In genomic region chr13:31765564-31765963, GRCm38 (mm10) we compare ENCODE assay signal across 27 mouse cellular contexts. TPM values are rescaled to one million over a fixed set of nuclear protein-coding genes. Genes with fewer than 3 reads are reported as not detected.
A peak's percentile ranks its signal among the peaks of the same experiment; 100 is the strongest.
DNase-seq lines count a peak whose midpoint lies in the region; ATAC-seq and TF ChIP-seq lines count a peak whose summit lies in the region.
"Had no signal": no experiment of that assay in that cellular context is flagged by ENCODE, and none has a peak within 500 bp of the region (broad histone marks: within the 10 kb centered on the region; RNA-seq: fewer than 3 reads in every experiment).

No protein-coding gene starts in this region.

- no peaks in the 10 kb centered on the region for H3K36me3 ChIP-seq in limb, embryonic 12.5 days
- H3K36me3 ChIP-seq in limb, embryonic 10.5 days, result no peaks in the 10 kb centered on the region
- no peaks in the 10 kb centered on the region for H3K36me3 ChIP-seq in limb, embryonic 13.5 days
- H3K36me3 ChIP-seq in myocyte (ENCODE audit: control insufficient read depth, insufficient read depth), result no peaks in the 10 kb centered on the region
- no peaks in the 10 kb centered on the region for H3K36me3 ChIP-seq in midbrain, postnatal 0 days (ENCODE audit: insufficient read depth, low read length)
- H3K36me3 ChIP-seq in heart, embryonic 12.5 days, result no peaks in the 10 kb centered on the region
- H3K36me3 ChIP-seq: embryonic facial prominence, embryonic 10.5 days; embryonic facial prominence, embryonic 13.5 days; forebrain, embryonic 12.5 days; forebrain, embryonic 15.5 days; heart, embryonic 15.5 days had no signal

- H3K4me1 ChIP-seq in limb, embryonic 12.5 days (replicated peaks), result peaks cover 8% of the 10 kb centered on the region
- H3K4me1 ChIP-seq in limb, embryonic 10.5 days, result peaks cover 10% of the 10 kb centered on the region
- peaks cover 13% of the 10 kb centered on the region for H3K4me1 ChIP-seq in limb, embryonic 13.5 days
- H3K4me1 ChIP-seq in midbrain, postnatal 0 days (ENCODE audit: insufficient read depth, low read length), result no peaks in the 10 kb centered on the region
- no peaks in the 10 kb centered on the region for H3K4me1 ChIP-seq in heart, embryonic 12.5 days (replicated peaks)
- H3K4me1 ChIP-seq: forebrain, embryonic 12.5 days; forebrain, embryonic 15.5 days; heart, embryonic 15.5 days had no signal

- ATAC-seq in limb, embryonic 12.5 days (ENCODE audit: insufficient number of reproducible peaks, insufficient read depth, low FRiP score, low TSS enrichment, low read depth), result peak; percentile 50; the same call in 1 of the 2 replicates
- ATAC-seq in limb, embryonic 13.5 days (ENCODE audit: low FRiP score, low read depth), result peak; percentile 38; the same call in 1 of the 2 replicates
- ATAC-seq in midbrain, postnatal 0 days (ENCODE audit: low FRiP score), result no peak
- no peak for ATAC-seq in heart, embryonic 12.5 days (ENCODE audit: insufficient number of reproducible peaks, low FRiP score)
- ATAC-seq: activated CD4-positive, CD25-positive, alpha-beta regulatory T cell, adult 4 months; forebrain, embryonic 15.5 days had no signal

- WGBS in limb, embryonic 12.5 days, result 72% methylated on average over 2 of the region's 2 CpGs
- 89% methylated on average over 2 of the region's 2 CpGs for WGBS in limb, embryonic 10.5 days
- 56% methylated on average over 2 of the region's 2 CpGs for WGBS in limb, embryonic 13.5 days
- 90% methylated on average over 2 of the region's 2 CpGs for WGBS in midbrain, postnatal 0 days
- WGBS in heart, embryonic 12.5 days, result 64% methylated on average over 2 of the region's 2 CpGs

- TF ChIP-seq CTCF in midbrain, postnatal 0 days (IDR thresholded peaks at IDR 0.05), result no peak

- peak overlapping the region; percentile 45; the same call in 1 of the 2 replicates for H3K27ac ChIP-seq in limb, embryonic 12.5 days
- no peak overlapping the region for H3K27ac ChIP-seq in limb, embryonic 10.5 days
- peak overlapping the region; percentile 63; the same call in 1 of the 2 replicates for H3K27ac ChIP-seq in limb, embryonic 13.5 days
- no peak overlapping the region for H3K27ac ChIP-seq in midbrain, postnatal 0 days (ENCODE audit: low read depth, low read length)
- no peak overlapping the region for H3K27ac ChIP-seq in heart, embryonic 12.5 days (ENCODE audit: poor library complexity, severe bottlenecking)
- H3K27ac ChIP-seq: embryonic facial prominence, embryonic 10.5 days; embryonic facial prominence, embryonic 13.5 days; forebrain, embryonic 12.5 days; forebrain, embryonic 15.5 days; heart, embryonic 15.5 days; hindbrain, embryonic 14.5 days had no signal

- H3K4me2 ChIP-seq in limb, embryonic 12.5 days, result no peak overlapping the region
- no peak overlapping the region for H3K4me2 ChIP-seq in limb, embryonic 13.5 days (replicated peaks)
- peak overlapping the region; percentile 58 for H3K4me2 ChIP-seq in myocyte (ENCODE audit: low read depth)
- no peak overlapping the region for H3K4me2 ChIP-seq in midbrain, postnatal 0 days (ENCODE audit: low read depth, low read length, poor library complexity, severe bottlenecking)
- no peak overlapping the region for H3K4me2 ChIP-seq in heart, embryonic 12.5 days
- H3K4me2 ChIP-seq: embryonic facial prominence, embryonic 13.5 days; forebrain, embryonic 12.5 days; forebrain, embryonic 15.5 days; heart, embryonic 11.5 days; heart, embryonic 15.5 days; hindbrain, embryonic 14.5 days had no signal

- H3K4me3 ChIP-seq in limb, embryonic 12.5 days (replicated peaks), result no peak overlapping the region
- no peak overlapping the region for H3K4me3 ChIP-seq in limb, embryonic 10.5 days
- H3K4me3 ChIP-seq in limb, embryonic 13.5 days, result no peak overlapping the region
- no peak overlapping the region for H3K4me3 ChIP-seq in myocyte
- H3K4me3 ChIP-seq in midbrain, postnatal 0 days (ENCODE audit: low read depth, low read length), result no peak overlapping the region
- no peak overlapping the region for H3K4me3 ChIP-seq in heart, embryonic 12.5 days
- H3K4me3 ChIP-seq: embryonic facial prominence, embryonic 10.5 days; embryonic facial prominence, embryonic 13.5 days; erythroblast, embryonic 14.5 days; forebrain, embryonic 12.5 days; forebrain, embryonic 15.5 days; heart, embryonic 15.5 days had no signal

- no peak overlapping the region for H3K9ac ChIP-seq in limb, embryonic 12.5 days (replicated peaks)
- H3K9ac ChIP-seq in limb, embryonic 13.5 days, result no peak overlapping the region
- H3K9ac ChIP-seq in midbrain, postnatal 0 days (replicated peaks; ENCODE audit: low read length, poor library complexity, severe bottlenecking), result no peak overlapping the region
- H3K9ac ChIP-seq in heart, embryonic 12.5 days, result no peak overlapping the region
- H3K9ac ChIP-seq: embryonic facial prominence, embryonic 13.5 days; forebrain, embryonic 12.5 days; forebrain, embryonic 15.5 days; heart, embryonic 15.5 days; hindbrain, embryonic 14.5 days had no signal

- no peak for TF ChIP-seq POLR2A in myocyte (IDR thresholded peaks at IDR 0.05; ENCODE audit: insufficient read length, low read depth)

- peaks cover 24% of the 10 kb centered on the region; the same call in 1 of the 2 replicates for H3K27me3 ChIP-seq in limb, embryonic 12.5 days
- peaks cover 25% of the 10 kb centered on the region; the same call in 1 of the 2 replicates for H3K27me3 ChIP-seq in limb, embryonic 10.5 days (ENCODE audit: low read depth, poor library complexity, severe bottlenecking)
- 0 out of 2 replicates have a peak, but pooled peaks cover 3% of the 10 kb centered on the region for H3K27me3 ChIP-seq in limb, embryonic 13.5 days
- H3K27me3 ChIP-seq in myocyte (ENCODE audit: control insufficient read depth, insufficient read depth, insufficient read length), result no peaks in the 10 kb centered on the region
- H3K27me3 ChIP-seq in midbrain, postnatal 0 days (ENCODE audit: insufficient read depth, low read length), result no peaks in the 10 kb centered on the region
- no peaks in the 10 kb centered on the region for H3K27me3 ChIP-seq in heart, embryonic 12.5 days (replicated peaks)
- H3K27me3 ChIP-seq: embryonic facial prominence, embryonic 13.5 days; forebrain, embryonic 12.5 days; forebrain, embryonic 15.5 days; heart, embryonic 15.5 days had no signal

- no peak overlapping the region for H3ac ChIP-seq in myocyte (ENCODE audit: control insufficient read depth, insufficient read length)

- no peaks in the 10 kb centered on the region for H3K9me3 ChIP-seq in limb, embryonic 12.5 days
- no peaks in the 10 kb centered on the region for H3K9me3 ChIP-seq in limb, embryonic 10.5 days (replicated peaks)
- no peaks in the 10 kb centered on the region for H3K9me3 ChIP-seq in limb, embryonic 13.5 days
- H3K9me3 ChIP-seq in midbrain, postnatal 0 days (ENCODE audit: low read length), result no peaks in the 10 kb centered on the region
- no peaks in the 10 kb centered on the region for H3K9me3 ChIP-seq in heart, embryonic 12.5 days (replicated peaks)
- H3K9me3 ChIP-seq: embryonic facial prominence, embryonic 10.5 days; embryonic facial prominence, embryonic 13.5 days; forebrain, embryonic 12.5 days; forebrain, embryonic 15.5 days; heart, embryonic 15.5 days had no signal

- H3K79me2 ChIP-seq in myocyte (ENCODE audit: control insufficient read depth, insufficient read depth), result no peaks in the 10 kb centered on the region

- DNase-seq in gastrocnemius, adult 8-10 months (ENCODE audit: low spot score in 2 of 2), result peak; percentile 26 to 37
- DNase-seq in gastrocnemius, postnatal 4 days (ENCODE audit: low spot score in 2 of 2), result no peak
- DNase-seq in limb, embryonic 10.5 days (ENCODE audit: low spot score), result no peak
- no peak for DNase-seq in midbrain, postnatal 0 days (ENCODE audit: low spot score)
- DNase-seq: adrenal gland, adult 8-10 months; adrenal gland, postnatal 25 days; cerebellum, adult 11-12 months; cerebellum, adult 8-10 months; cerebellum, postnatal 10 days; cerebellum, postnatal 36 days; embryo, embryonic 11 days; heart, adult 11 months; heart, postnatal 10 days; heart, postnatal 4 days had no signal

TF ChIP-seq in myocyte, 11 proteins besides CTCF, POLR2A, EP300 and RAD21:
- TF ChIP-seq MYOG (IDR thresholded peaks at IDR 0.05; ENCODE audit: control insufficient read depth in 1 of 3, insufficient read depth in 1 of 3, insufficient read length in 2 of 3, low read depth in 2 of 3) (peak in 1 of 3 experiments; percentile 9), MYOD1 (IDR thresholded peaks at IDR 0.05; ENCODE audit: control insufficient read depth in 1 of 3, insufficient read length in 2 of 3, low read depth in 2 of 3) (peak; percentile 99), TCF3 (IDR thresholded peaks at IDR 0.05; ENCODE audit: insufficient read length, low read depth) (peak; percentile 50), POLR2AphosphoS2 (IDR thresholded peaks at IDR 0.05; ENCODE audit: insufficient read length, low read depth) (no peak), TCF12 (IDR thresholded peaks at IDR 0.05; ENCODE audit: insufficient read depth, poor library complexity, severe bottlenecking) (peak; percentile 93), USF1 (IDR thresholded peaks at IDR 0.05; ENCODE audit: low read depth) (no peak), E2F4 (IDR thresholded peaks at IDR 0.05; ENCODE audit: insufficient read depth) (no peak), CEBPB (IDR thresholded peaks at IDR 0.05; ENCODE audit: insufficient read depth, poor library complexity, severe bottlenecking) (0 out of 2 replicates have a peak, but pooled peaks have one; percentile 22)

RNA-seq across cellular contexts. Expression of gene Foxc1, which starts 40.9 kb away (rescaled TPM):
- under 1 TPM; 0.39 to 0.83 (median 0.65) TPM for total RNA-seq in gastrocnemius, adult 8-10 months (2022)
- 1 to 10 TPM; 2.2 to 2.3 TPM for total RNA-seq in gastrocnemius, postnatal 4 days (2021)
- 7.5 and 8.5 TPM in 2 replicates for polyA plus RNA-seq in limb, embryonic 12.5 days (2016; fragmentation: Nextera tagmentation; extraction: Ambion mirVana)
- 0.74 and 1.8 TPM in 2 replicates for polyA plus RNA-seq in limb, embryonic 10.5 days (2016; fragmentation: Nextera tagmentation; extraction: Ambion mirVana)
- 5.1 and 6.8 TPM in 2 replicates for polyA plus RNA-seq in limb, embryonic 13.5 days (2015; fragmentation: Nextera tagmentation; extraction: Ambion mirVana)
- polyA plus RNA-seq in myocyte (2012; fragmentation: generic; extraction: Trizol), result 3.4 TPM
- total RNA-seq in midbrain, postnatal 0 days (2014; rRNA removed), result 12.6 and 17.1 TPM in 2 replicates
- 1.8 and 2.2 TPM in 2 replicates for polyA plus RNA-seq in midbrain, postnatal 0 days (2015; fragmentation: Nextera tagmentation; extraction: Ambion mirVana)
- polyA plus RNA-seq in heart, embryonic 12.5 days (2016; fragmentation: Nextera tagmentation; extraction: Ambion mirVana), result 5.4 and 6.4 TPM in 2 replicates
- polyA plus RNA-seq: activated CD4-positive, CD25-positive, alpha-beta regulatory T cell, adult 4 months; erythroblast, embryonic 14.5 days had no signal

Comparison
In these comparisons a context has a peak if more than half of its experiments do, and no peak if none do; other contexts are left out.
1. DNase-seq: peak in gastrocnemius, adult 8-10 months (2 of 2); none in gastrocnemius, postnatal 4 days (0 of 2), limb, embryonic 10.5 days (single experiment) and midbrain, postnatal 0 days (single experiment).
2. H3K27ac ChIP-seq: peak in limb, embryonic 12.5 days (single experiment) and limb, embryonic 13.5 days (single experiment); none in limb, embryonic 10.5 days (single experiment), midbrain, postnatal 0 days (single experiment) and heart, embryonic 12.5 days (single experiment).
3. ATAC-seq: peak in limb, embryonic 12.5 days (single experiment) and limb, embryonic 13.5 days (single experiment); none in midbrain, postnatal 0 days (single experiment) and heart, embryonic 12.5 days (single experiment).